Mouse (Mus musculus) E14TG2a.4 (cell line): ENCODE measurements around the gene Actr1b.

Experiments used
- CTCF ChIP-seq: conservative IDR thresholded peaks from 2 replicates; pipeline ENCODE4 v1.5.1; 2014; ENCODE audit warnings: low read length
- NANOG ChIP-seq: IDR thresholded peaks from 2 replicates; pipeline ENCODE4 v1.6.1; 2014; ENCODE audit warnings: borderline replicate concordance, low read length, mixed read lengths

DNA sequence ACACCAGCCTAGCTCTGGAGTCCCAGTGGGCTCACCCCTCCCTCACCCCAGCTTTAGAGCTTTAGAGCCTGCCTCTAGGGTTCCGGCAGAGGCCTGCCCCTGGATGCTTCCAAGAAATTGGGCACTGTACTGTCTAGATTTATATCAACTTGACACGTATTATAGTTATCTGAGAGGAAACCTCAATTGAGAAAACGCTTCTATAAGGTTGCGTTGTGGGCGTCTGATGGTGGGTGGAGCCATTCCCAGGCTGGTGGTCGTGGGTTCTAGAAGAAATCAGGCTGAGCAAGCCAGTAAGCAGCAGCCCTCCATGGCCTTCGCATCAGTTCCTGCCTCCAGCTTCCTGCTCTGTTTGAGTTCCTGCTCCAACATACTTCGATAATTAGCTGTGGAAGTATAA is 46.8 kb upstream of the Actr1b start:
- TF ChIP-seq CTCF = no peak
- TF ChIP-seq NANOG = no peak
